Mouse (Mus musculus): Measurements from ENCODE around the gene Acvr2b. TPM values are rescaled to one million over a fixed set of nuclear protein-coding genes. Genes with fewer than 3 reads are reported as not detected.
A peak's percentile ranks its signal among the peaks of the same experiment; 100 is the strongest.

Gene Acvr2b
- total and polyA plus RNA-seq, 2 experiments from 2014 or later = 6.6 TPM

GRCm38 (mm10) chr9:119457122-119457521 lies 55.2 kb downstream of the Acvr2b start:
- Histone ChIP-seq H3K9me3 (replicated peaks; ENCODE audit: control insufficient read depth, low read length) (no peaks in the 10 kb centered on the region), H3K27me3 (ENCODE audit: control insufficient read depth, insufficient read depth, low read length) (no peaks in the 10 kb centered on the region), H3K4me1 (ENCODE audit: control insufficient read depth, insufficient read depth) (0 out of 2 replicates have a peak, but pooled peaks cover 5% of the 10 kb centered on the region), H3K36me3 (replicated peaks; ENCODE audit: control insufficient read depth, insufficient read depth, low read length) (peaks cover 8% of the 10 kb centered on the region; the same call in 1 of the 2 replicates), H3K27ac (ENCODE audit: low read depth) (no peak overlapping the region), H3K4me2 (ENCODE audit: low read depth, low read length) (no peak overlapping the region), H3K9ac (replicated peaks; ENCODE audit: low read depth, low read length) (no peak overlapping the region), H3K4me3 (ENCODE audit: low read depth, low read length) (no peak overlapping the region)
- TF ChIP-seq EP300 (IDR thresholded peaks at IDR 0.05; ENCODE audit: low read depth) = no peak
- TF ChIP-seq CTCF (IDR thresholded peaks at IDR 0.05; ENCODE audit: low read depth) = no peak
- WGBS = 40% methylated on average over 14 of the region's 14 CpGs
- ATAC-seq (ENCODE audit: insufficient read depth, low read depth) (peak; percentile 46), DNase-seq (ENCODE audit: low spot score) (no peak)

DNA sequence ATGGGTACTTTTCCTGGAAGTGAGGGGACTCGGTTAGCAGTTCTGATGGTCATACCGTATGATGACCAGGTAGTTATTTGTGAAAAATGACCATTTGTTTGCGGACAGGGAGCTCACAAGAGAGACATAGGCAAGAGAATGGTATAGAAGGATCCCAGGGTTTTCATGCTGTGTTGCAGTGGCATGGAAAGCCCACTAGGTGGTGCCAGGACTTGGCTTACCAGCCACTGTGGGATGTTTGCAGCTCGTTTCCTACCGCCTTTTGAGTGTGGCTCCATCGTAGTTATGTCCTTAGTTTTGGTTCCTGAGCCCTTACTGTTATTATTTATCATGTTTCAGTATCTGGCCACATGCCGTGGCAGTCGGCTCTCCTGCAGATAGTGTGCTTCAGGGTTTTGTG lies 58.5 kb downstream of the Acvr2b start:
- DNase-seq (ENCODE audit: low spot score) (peak; percentile 38), ATAC-seq (ENCODE audit: insufficient read depth, low read depth) (no peak; the same call in 1 of the 2 replicates)
- no peak overlapping the region for H3K9ac ChIP-seq (replicated peaks; ENCODE audit: low read depth, low read length)
- H3K27ac ChIP-seq (ENCODE audit: low read depth) = no peak overlapping the region
- 32% methylated on average over 8 of the region's 8 CpGs for WGBS
- peaks cover 24% of the 10 kb centered on the region for H3K36me3 ChIP-seq (replicated peaks; ENCODE audit: control insufficient read depth, insufficient read depth, low read length)
- 0 out of 2 replicates have a peak, but pooled peaks cover 5% of the 10 kb centered on the region for H3K4me1 ChIP-seq (ENCODE audit: control insufficient read depth, insufficient read depth)
- no peak overlapping the region for H3K4me3 ChIP-seq (ENCODE audit: low read depth, low read length)
- TF ChIP-seq EP300 (IDR thresholded peaks at IDR 0.05; ENCODE audit: low read depth) (no peak), CTCF (IDR thresholded peaks at IDR 0.05; ENCODE audit: low read depth) (peak; percentile 95)
- H3K27me3 ChIP-seq (ENCODE audit: control insufficient read depth, insufficient read depth, low read length) = no peaks in the 10 kb centered on the region
- H3K9me3 ChIP-seq (replicated peaks; ENCODE audit: control insufficient read depth, low read length) = no peaks in the 10 kb centered on the region
- H3K4me2 ChIP-seq (ENCODE audit: low read depth, low read length) = no peak overlapping the region

DNA sequence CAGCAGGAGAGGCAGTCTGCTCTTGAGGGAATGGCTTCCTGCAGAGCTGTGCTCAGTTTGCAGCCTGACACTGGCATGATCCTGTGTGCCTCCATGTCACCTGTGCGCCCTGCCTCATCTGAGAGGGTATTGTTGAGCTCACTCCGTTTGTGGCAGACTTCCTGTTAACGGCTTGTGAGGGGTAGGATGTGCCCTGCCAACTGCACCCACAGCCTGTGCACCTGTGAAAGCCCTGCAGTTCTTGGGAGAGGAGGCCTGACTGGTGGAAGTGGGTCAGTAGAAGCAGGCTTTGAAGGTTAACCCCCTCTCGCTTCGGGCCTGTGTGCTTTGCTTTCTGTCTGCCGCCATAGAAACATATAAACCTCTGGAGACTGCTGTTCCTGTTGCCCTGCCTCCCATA lies 63.1 kb downstream of the Acvr2b start:
- WGBS = 89% methylated on average over 6 of the region's 6 CpGs
- Histone ChIP-seq H3K27me3 (ENCODE audit: control insufficient read depth, insufficient read depth, low read length) (no peaks in the 10 kb centered on the region), H3K9me3 (replicated peaks; ENCODE audit: control insufficient read depth, low read length) (no peaks in the 10 kb centered on the region), H3K4me1 (ENCODE audit: control insufficient read depth, insufficient read depth) (peaks cover 21% of the 10 kb centered on the region), H3K4me3 (ENCODE audit: low read depth, low read length) (no peak overlapping the region), H3K4me2 (ENCODE audit: low read depth, low read length) (no peak overlapping the region), H3K9ac (replicated peaks; ENCODE audit: low read depth, low read length) (no peak overlapping the region), H3K36me3 (replicated peaks; ENCODE audit: control insufficient read depth, insufficient read depth, low read length) (peaks cover 24% of the 10 kb centered on the region), H3K27ac (ENCODE audit: low read depth) (peak overlapping the region; percentile 55; the same call in 1 of the 2 replicates)
- ATAC-seq (ENCODE audit: insufficient read depth, low read depth) (no peak), DNase-seq (ENCODE audit: low spot score) (no peak)
- no peak for TF ChIP-seq EP300 (IDR thresholded peaks at IDR 0.05; ENCODE audit: low read depth)
- TF ChIP-seq CTCF (IDR thresholded peaks at IDR 0.05; ENCODE audit: low read depth) = no peak

- 38% methylated on average over 7 of the region's 7 CpGs for WGBS
- Histone ChIP-seq H3K4me3 (ENCODE audit: low read depth, low read length) (no peak overlapping the region), H3K36me3 (replicated peaks; ENCODE audit: control insufficient read depth, insufficient read depth, low read length) (peaks cover 24% of the 10 kb centered on the region), H3K9me3 (replicated peaks; ENCODE audit: control insufficient read depth, low read length) (no peaks in the 10 kb centered on the region), H3K27me3 (ENCODE audit: control insufficient read depth, insufficient read depth, low read length) (no peaks in the 10 kb centered on the region), H3K27ac (ENCODE audit: low read depth) (peak overlapping the region; percentile 55; the same call in 1 of the 2 replicates), H3K4me2 (ENCODE audit: low read depth, low read length) (no peak overlapping the region), H3K4me1 (ENCODE audit: control insufficient read depth, insufficient read depth) (peaks cover 25% of the 10 kb centered on the region), H3K9ac (replicated peaks; ENCODE audit: low read depth, low read length) (no peak overlapping the region)
- TF ChIP-seq CTCF (IDR thresholded peaks at IDR 0.05; ENCODE audit: low read depth) (peak; percentile 79), EP300 (IDR thresholded peaks at IDR 0.05; ENCODE audit: low read depth) (no peak)
- DNase-seq (ENCODE audit: low spot score) (peak; percentile 85), ATAC-seq (ENCODE audit: insufficient read depth, low read depth) (peak; percentile 49)
These were observed 63.7 kb downstream of the Acvr2b start for GRCm38 (mm10) chr9:119465595-119465994.

GRCm38 (mm10) chr9:119469691-119470353 lies 67.9 kb downstream of the Acvr2b start:
- no peak overlapping the region for H3K9ac ChIP-seq (replicated peaks; ENCODE audit: low read depth, low read length)
- no peak overlapping the region for H3K4me3 ChIP-seq (ENCODE audit: low read depth, low read length)
- no peaks in the 10 kb centered on the region for H3K9me3 ChIP-seq (replicated peaks; ENCODE audit: control insufficient read depth, low read length)
- peak overlapping the region; percentile 82 for H3K27ac ChIP-seq (ENCODE audit: low read depth)
- H3K4me2 ChIP-seq (ENCODE audit: low read depth, low read length) = no peak overlapping the region
- DNase-seq (ENCODE audit: low spot score) = peak; percentile 91
- peaks cover 57% of the 10 kb centered on the region for H3K4me1 ChIP-seq (ENCODE audit: control insufficient read depth, insufficient read depth)
- WGBS = 33% methylated on average over 8 of the region's 8 CpGs
- peak; percentile 94 for ATAC-seq (ENCODE audit: insufficient read depth, low read depth)
- no peaks in the 10 kb centered on the region for H3K36me3 ChIP-seq (replicated peaks; ENCODE audit: control insufficient read depth, insufficient read depth, low read length)
- no peaks in the 10 kb centered on the region for H3K27me3 ChIP-seq (ENCODE audit: control insufficient read depth, insufficient read depth, low read length)
- no peak for TF ChIP-seq CTCF (IDR thresholded peaks at IDR 0.05; ENCODE audit: low read depth)
- peak; percentile 98 for TF ChIP-seq EP300 (IDR thresholded peaks at IDR 0.05; ENCODE audit: low read depth)

Measured in heart, postnatal 0 days (tissue).